Comparison of ENCODE assay signal across 14 mouse cellular contexts in the genomic region with DNA sequence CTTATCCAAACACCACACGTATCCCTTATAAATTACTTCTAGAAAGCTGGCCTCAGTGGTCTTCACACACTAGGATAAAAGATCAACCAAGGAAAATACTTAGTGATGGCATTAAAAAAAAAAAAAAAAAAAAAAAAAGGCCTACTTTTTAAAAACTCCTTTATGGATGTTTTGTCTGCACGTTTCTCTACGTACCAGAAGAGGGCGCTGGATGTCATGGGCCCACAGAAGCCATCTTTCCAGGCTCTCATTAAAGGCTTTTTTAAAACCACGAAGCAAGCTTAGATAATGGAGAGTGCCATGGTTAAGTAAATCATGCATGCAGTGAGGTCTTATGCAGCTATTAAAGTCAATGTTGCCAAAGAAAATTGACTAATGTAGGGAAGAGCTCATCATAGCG. TPM values are rescaled to one million over a fixed set of nuclear protein-coding genes. Genes with fewer than 3 reads are reported as not detected.
DNase-seq lines count a peak whose midpoint lies in the region; ATAC-seq and TF ChIP-seq lines count a peak whose summit lies in the region.
"Had no signal": no experiment of that assay in that cellular context is flagged by ENCODE, and none has a peak within 500 bp of the region (broad histone marks: within the 10 kb centered on the region; RNA-seq: fewer than 3 reads in every experiment).

No protein-coding gene starts in this region.

- H3K4me1 ChIP-seq in forebrain, postnatal 0 days (ENCODE audit: insufficient read depth): peaks cover 4% of the 10 kb centered on the region; the same call in 1 of the 2 replicates
- H3K4me1 ChIP-seq in forebrain, embryonic 10.5 days: peaks cover 25% of the 10 kb centered on the region
- no peaks in the 10 kb centered on the region; the same call in 1 of the 2 replicates for H3K4me1 ChIP-seq in lung, embryonic 14.5 days (ENCODE audit: insufficient read depth)
- H3K4me1 ChIP-seq in hindbrain, embryonic 16.5 days (ENCODE audit: control insufficient read depth, insufficient read depth, low read depth, low read length): peaks cover 7% of the 10 kb centered on the region

- no peaks in the 10 kb centered on the region for H3K36me3 ChIP-seq in forebrain, postnatal 0 days (ENCODE audit: insufficient read depth)
- H3K36me3 ChIP-seq in forebrain, embryonic 10.5 days (replicated peaks): no peaks in the 10 kb centered on the region
- no peaks in the 10 kb centered on the region for H3K36me3 ChIP-seq in lung, embryonic 14.5 days (ENCODE audit: insufficient read depth)
- no peaks in the 10 kb centered on the region for H3K36me3 ChIP-seq in hindbrain, embryonic 16.5 days (ENCODE audit: control insufficient read depth, insufficient read depth, low read length)
- H3K36me3 ChIP-seq: heart, embryonic 12.5 days; hindbrain, embryonic 10.5 days; liver, embryonic 15.5 days had no signal

- ATAC-seq in forebrain, postnatal 0 days: no peak
- ATAC-seq in lung, embryonic 14.5 days (ENCODE audit: insufficient read depth): no peak
- no peak for ATAC-seq in hindbrain, embryonic 16.5 days

- no peak overlapping the region for H3K27ac ChIP-seq in forebrain, postnatal 0 days (ENCODE audit: low read depth, low read length)
- no peak overlapping the region for H3K27ac ChIP-seq in forebrain, embryonic 10.5 days
- no peak overlapping the region for H3K27ac ChIP-seq in lung, embryonic 14.5 days (ENCODE audit: low read depth)
- H3K27ac ChIP-seq in hindbrain, embryonic 16.5 days (ENCODE audit: low read depth, low read length): no peak overlapping the region
- H3K27ac ChIP-seq: hindbrain, embryonic 10.5 days; liver, embryonic 15.5 days had no signal

- H3K9ac ChIP-seq in forebrain, postnatal 0 days: no peak overlapping the region
- H3K9ac ChIP-seq in lung, embryonic 14.5 days: no peak overlapping the region
- H3K9ac ChIP-seq in hindbrain, embryonic 16.5 days (ENCODE audit: low read depth, low read length): no peak overlapping the region
- H3K9ac ChIP-seq: heart, embryonic 12.5 days; liver, embryonic 15.5 days had no signal

- H3K9me3 ChIP-seq in forebrain, postnatal 0 days (ENCODE audit: low read length): no peaks in the 10 kb centered on the region
- H3K9me3 ChIP-seq in forebrain, embryonic 10.5 days: no peaks in the 10 kb centered on the region
- H3K9me3 ChIP-seq in lung, embryonic 14.5 days (ENCODE audit: low read depth, low read length): no peaks in the 10 kb centered on the region
- H3K9me3 ChIP-seq in hindbrain, embryonic 16.5 days (ENCODE audit: control insufficient read depth, low read length): no peaks in the 10 kb centered on the region
- H3K9me3 ChIP-seq: heart, embryonic 12.5 days; hindbrain, embryonic 10.5 days; liver, embryonic 15.5 days; megakaryocyte, embryonic 14.5 days had no signal

- DNase-seq in forebrain, postnatal 0 days: peak; percentile 39
- DNase-seq in forebrain, embryonic 10.5 days (ENCODE audit: extremely low spot score, low spot score): no peak
- peak; percentile 40 for DNase-seq in lung, embryonic 14.5 days
- no peak for DNase-seq in lung, postnatal 4 days
- DNase-seq in NIH3T3 (ENCODE audit: low read depth): peak; percentile 37
- peak; percentile 25 for DNase-seq in retina, postnatal 1 day
- no peak for DNase-seq in cerebellum, adult 9-11 months
- DNase-seq: kidney, postnatal 25 days had no signal

- no peak overlapping the region for H3K4me2 ChIP-seq in forebrain, postnatal 0 days (ENCODE audit: low read depth)
- H3K4me2 ChIP-seq in lung, embryonic 14.5 days: no peak overlapping the region
- H3K4me2 ChIP-seq in hindbrain, embryonic 16.5 days (ENCODE audit: low read length): no peak overlapping the region
- H3K4me2 ChIP-seq: heart, embryonic 12.5 days; liver, embryonic 15.5 days had no signal

- no peak overlapping the region for H3K4me3 ChIP-seq in forebrain, postnatal 0 days (ENCODE audit: low read depth, low read length)
- no peak overlapping the region for H3K4me3 ChIP-seq in forebrain, embryonic 10.5 days
- H3K4me3 ChIP-seq in lung, embryonic 14.5 days (ENCODE audit: low read depth, low read length): no peak overlapping the region
- H3K4me3 ChIP-seq in hindbrain, embryonic 16.5 days (ENCODE audit: low read length): no peak overlapping the region
- H3K4me3 ChIP-seq: heart, embryonic 12.5 days; hindbrain, embryonic 10.5 days; liver, embryonic 15.5 days; megakaryocyte, embryonic 14.5 days had no signal

- WGBS in forebrain, postnatal 0 days: 17% methylated on average over 6 of the region's 6 CpGs
- 30% methylated on average over 6 of the region's 6 CpGs for WGBS in forebrain, embryonic 10.5 days
- WGBS in lung, embryonic 14.5 days: 24% methylated on average over 6 of the region's 6 CpGs
- WGBS in hindbrain, embryonic 16.5 days: 28% methylated on average over 6 of the region's 6 CpGs

- no peaks in the 10 kb centered on the region for H3K27me3 ChIP-seq in forebrain, postnatal 0 days (ENCODE audit: insufficient read depth, low read length)
- H3K27me3 ChIP-seq in forebrain, embryonic 10.5 days (ENCODE audit: poor library complexity, severe bottlenecking): no peaks in the 10 kb centered on the region
- no peaks in the 10 kb centered on the region for H3K27me3 ChIP-seq in lung, embryonic 14.5 days (ENCODE audit: insufficient read depth, low read length)
- H3K27me3 ChIP-seq in hindbrain, embryonic 16.5 days (replicated peaks; ENCODE audit: control insufficient read depth, insufficient read depth, low read length): no peaks in the 10 kb centered on the region
- H3K27me3 ChIP-seq: heart, embryonic 12.5 days had no signal

- TF ChIP-seq CTCF in forebrain, postnatal 0 days (IDR thresholded peaks at IDR 0.05; ENCODE audit: low read depth): peak; percentile 59
- peak; percentile 53 for TF ChIP-seq CTCF in lung, embryonic 14.5 days (IDR thresholded peaks at IDR 0.05; ENCODE audit: low read depth)

RNA-seq across cellular contexts. Expression of a gene that starts 6.3 kb away (rescaled TPM):
- total RNA-seq in forebrain, postnatal 0 days (2014; rRNA removed): 85.4 and 87.1 TPM in 2 replicates
- polyA plus RNA-seq in forebrain, postnatal 0 days (2015; fragmentation: Nextera tagmentation; extraction: Ambion mirVana): 87.0 and 100 TPM in 2 replicates
- polyA plus RNA-seq in forebrain, embryonic 10.5 days (2016; fragmentation: Nextera tagmentation; extraction: Ambion mirVana): 162 and 164 TPM in 2 replicates
- polyA plus RNA-seq in lung, embryonic 14.5 days (2014; fragmentation: Nextera tagmentation; extraction: Ambion mirVana): 88.2 and 96.5 TPM in 2 replicates
- polyA plus RNA-seq in hindbrain, embryonic 16.5 days (2015; fragmentation: Nextera tagmentation; extraction: Ambion mirVana): 93.2 and 103 TPM in 2 replicates

RNA-seq across cellular contexts. Expression of a gene that starts 30.8 kb away (rescaled TPM):
- total RNA-seq in forebrain, postnatal 0 days (2014; rRNA removed): 21.3 and 23.1 TPM in 2 replicates
- 17.9 and 19.5 TPM in 2 replicates for polyA plus RNA-seq in forebrain, postnatal 0 days (2015; fragmentation: Nextera tagmentation; extraction: Ambion mirVana)
- 59.1 and 65.4 TPM in 2 replicates for polyA plus RNA-seq in forebrain, embryonic 10.5 days (2016; fragmentation: Nextera tagmentation; extraction: Ambion mirVana)
- 53.0 and 60.3 TPM in 2 replicates for polyA plus RNA-seq in lung, embryonic 14.5 days (2014; fragmentation: Nextera tagmentation; extraction: Ambion mirVana)
- polyA plus RNA-seq in hindbrain, embryonic 16.5 days (2015; fragmentation: Nextera tagmentation; extraction: Ambion mirVana): 19.4 and 20.7 TPM in 2 replicates

RNA-seq across cellular contexts. Expression of a gene that starts 47.7 kb away (rescaled TPM):
- 25.5 and 31.0 TPM in 2 replicates for total RNA-seq in forebrain, postnatal 0 days (2014; rRNA removed)
- polyA plus RNA-seq in forebrain, postnatal 0 days (2015; fragmentation: Nextera tagmentation; extraction: Ambion mirVana): 22.5 and 28.0 TPM in 2 replicates
- polyA plus RNA-seq in forebrain, embryonic 10.5 days (2016; fragmentation: Nextera tagmentation; extraction: Ambion mirVana): 12.5 TPM in 2 replicates
- polyA plus RNA-seq in lung, embryonic 14.5 days (2014; fragmentation: Nextera tagmentation; extraction: Ambion mirVana): 8.1 and 8.3 TPM in 2 replicates
- 38.5 and 39.5 TPM in 2 replicates for polyA plus RNA-seq in hindbrain, embryonic 16.5 days (2015; fragmentation: Nextera tagmentation; extraction: Ambion mirVana)
- total RNA-seq: gastrocnemius, adult 8-10 months had no signal

RNA-seq across cellular contexts. Expression of a gene that starts 53.8 kb away (rescaled TPM):
- total RNA-seq in forebrain, postnatal 0 days (2014; rRNA removed): 4.4 and 6.6 TPM in 2 replicates
- 4.4 and 4.5 TPM in 2 replicates for polyA plus RNA-seq in forebrain, postnatal 0 days (2015; fragmentation: Nextera tagmentation; extraction: Ambion mirVana)
- polyA plus RNA-seq in forebrain, embryonic 10.5 days (2016; fragmentation: Nextera tagmentation; extraction: Ambion mirVana): 79.1 and 98.7 TPM in 2 replicates
- 37.8 and 43.6 TPM in 2 replicates for polyA plus RNA-seq in lung, embryonic 14.5 days (2014; fragmentation: Nextera tagmentation; extraction: Ambion mirVana)
- 4.7 and 6.0 TPM in 2 replicates for polyA plus RNA-seq in hindbrain, embryonic 16.5 days (2015; fragmentation: Nextera tagmentation; extraction: Ambion mirVana)

RNA-seq across cellular contexts. Expression of a gene that starts 59.7 kb away (rescaled TPM):
- 39.6 and 45.8 TPM in 2 replicates for total RNA-seq in forebrain, postnatal 0 days (2014; rRNA removed)
- polyA plus RNA-seq in forebrain, postnatal 0 days (2015; fragmentation: Nextera tagmentation; extraction: Ambion mirVana): 38.0 and 38.5 TPM in 2 replicates
- polyA plus RNA-seq in forebrain, embryonic 10.5 days (2016; fragmentation: Nextera tagmentation; extraction: Ambion mirVana): 23.8 and 24.4 TPM in 2 replicates
- polyA plus RNA-seq in lung, embryonic 14.5 days (2014; fragmentation: Nextera tagmentation; extraction: Ambion mirVana): 46.1 and 46.2 TPM in 2 replicates
- polyA plus RNA-seq in hindbrain, embryonic 16.5 days (2015; fragmentation: Nextera tagmentation; extraction: Ambion mirVana): 31.4 and 35.6 TPM in 2 replicates

Comparison
In these comparisons a context has a peak if more than half of its experiments do, and no peak if none do; other contexts are left out.
1. DNase-seq: peak in forebrain, postnatal 0 days (single experiment), lung, embryonic 14.5 days (single experiment), NIH3T3 (single experiment) and retina, postnatal 1 day (single experiment); none in forebrain, embryonic 10.5 days (single experiment), lung, postnatal 4 days (0 of 2) and cerebellum, adult 9-11 months (single experiment).